Mouse (Mus musculus) small intestine, adult 2 months (tissue): ENCODE measurements around the gene Usp19.

Experiments
- CTCF ChIP-seq: fragments of 200-500 bp; IDR thresholded peaks from 2 replicates; pipeline ENCODE4 v1.5.1; 2012; ENCODE audit warnings: low read depth, mild to moderate bottlenecking, control low read depth, inconsistent platforms, low read length, moderate library complexity, mixed read lengths; ENCODE audit not compliant: insufficient replicate concordance, insufficient read length; ENCODE audit errors: extremely low read depth
- POLR2A ChIP-seq: fragments of 200-500 bp; IDR thresholded peaks from 2 replicates; pipeline ENCODE4 v1.6.1; 2012; ENCODE audit warnings: low read depth, mild to moderate bottlenecking, control low read depth, inconsistent platforms, low read length, moderate library complexity

GRCm38 (mm10) chr9:108463713-108464112 is 26.7 kb upstream of the Usp19 start:
- TF ChIP-seq POLR2A (no peak), CTCF (no peak)
